7 mouse cellular contexts compared by ENCODE assay signal in genomic region chr9:108648166-108648565, GRCm38 (mm10). TPM values are rescaled to one million over a fixed set of nuclear protein-coding genes. Genes with fewer than 3 reads are reported as not detected.
DNase-seq lines count a peak whose midpoint lies in the region; ATAC-seq and TF ChIP-seq lines count a peak whose summit lies in the region.

No protein-coding gene starts in this region.

- intact Hi-C loops in left cerebral cortex, postnatal 14 days (cut with DNase I) = no loop called here

- no peak for TF ChIP-seq CTCF in E14TG2a.4 (conservative IDR thresholded peaks at IDR 0.05; ENCODE audit: low read length)

- H3K4me2 ChIP-seq in heart, embryonic 14.5 days (ENCODE audit: low read length) = peak overlapping the region; percentile 83

- H3K36me3 ChIP-seq in E14TG2a.4 (ENCODE audit: insufficient read depth, low read length) = peaks cover 27% of the 10 kb centered on the region
- peaks cover 7% of the 10 kb centered on the region for H3K36me3 ChIP-seq in heart, embryonic 14.5 days (ENCODE audit: control insufficient read depth, insufficient read depth, low read length)
- peaks cover 19% of the 10 kb centered on the region for H3K36me3 ChIP-seq in midbrain, embryonic 10.5 days

- peak overlapping the region; percentile 86 to 97 for H3K27ac ChIP-seq in heart, embryonic 14.5 days (replicated peaks in 1 of 2; ENCODE audit: control insufficient read depth in 1 of 2, insufficient read depth in 1 of 2, low read depth in 2 of 2, low read length in 2 of 2)
- no peak overlapping the region for H3K27ac ChIP-seq in midbrain, embryonic 10.5 days (replicated peaks)

- H3K4me1 ChIP-seq in E14TG2a.4 (replicated peaks; ENCODE audit: low read depth, low read length) = peaks cover 80% of the 10 kb centered on the region
- H3K4me1 ChIP-seq in heart, embryonic 14.5 days (ENCODE audit: control insufficient read depth in 2 of 2, insufficient read depth in 2 of 2, low read length in 2 of 2) = peaks cover 0 to 19% of the 10 kb centered on the region in 2 experiments; a peak in 3 of 4 replicates
- H3K4me1 ChIP-seq in midbrain, embryonic 10.5 days = peaks cover 25% of the 10 kb centered on the region

- WGBS in heart, embryonic 14.5 days = 36% methylated on average over 10 of the region's 10 CpGs
- 49% methylated on average over 10 of the region's 10 CpGs for WGBS in midbrain, embryonic 10.5 days

- peak overlapping the region; percentile 96 for H3K4me3 ChIP-seq in E14TG2a.4 (replicated peaks; ENCODE audit: low read length)
- H3K4me3 ChIP-seq in heart, embryonic 14.5 days (ENCODE audit: control insufficient read depth in 1 of 2, insufficient read depth in 1 of 2, low read depth in 1 of 2, low read length in 2 of 2) = peak overlapping the region; percentile 89 to 91
- peak overlapping the region; percentile 100 for H3K4me3 ChIP-seq in midbrain, embryonic 10.5 days

- ATAC-seq in heart, embryonic 14.5 days (ENCODE audit: insufficient number of reproducible peaks, insufficient read depth, low FRiP score, low read depth) = no peak

- H3K27me3 ChIP-seq in E14TG2a.4 (ENCODE audit: insufficient read depth, low read length) = no peaks in the 10 kb centered on the region
- H3K27me3 ChIP-seq in heart, embryonic 14.5 days (ENCODE audit: control insufficient read depth, insufficient read depth, low read length) = no peaks in the 10 kb centered on the region
- H3K27me3 ChIP-seq in midbrain, embryonic 10.5 days (ENCODE audit: low read depth, poor library complexity, severe bottlenecking) = no peaks in the 10 kb centered on the region

- DNase-seq in T-cell, adult 2 months (ENCODE audit: low spot score) = peak; percentile 10
- DNase-seq in kidney, postnatal 36 days = peak; percentile 73
- DNase-seq in midbrain, embryonic 10.5 days (ENCODE audit: low spot score) = no peak
- DNase-seq in left cerebral cortex, postnatal 14 days (ENCODE audit: low spot score in 2 of 2) = no peak
- no peak for DNase-seq in ovary, adult 18-20 months (ENCODE audit: low spot score)

- no peaks in the 10 kb centered on the region for H3K9me3 ChIP-seq in E14TG2a.4 (ENCODE audit: low read length)
- no peaks in the 10 kb centered on the region for H3K9me3 ChIP-seq in heart, embryonic 14.5 days (ENCODE audit: control insufficient read depth, low read length)
- H3K9me3 ChIP-seq in midbrain, embryonic 10.5 days (replicated peaks) = no peaks in the 10 kb centered on the region

- H3K9ac ChIP-seq in heart, embryonic 14.5 days (ENCODE audit: low read length) = peak overlapping the region; percentile 87

RNA-seq across cellular contexts. Expression of gene Arih2, which starts 1.0 kb away (rescaled TPM):
- 33.5 and 34.8 TPM in 2 replicates for polyA plus RNA-seq in heart, embryonic 14.5 days (2014; fragmentation: Nextera tagmentation; extraction: Ambion mirVana)
- 66.8 and 72.6 TPM in 2 replicates for polyA plus RNA-seq in midbrain, embryonic 10.5 days (2016; fragmentation: Nextera tagmentation; extraction: Ambion mirVana)
- 10 to 100 TPM; 49.8 to 50.2 TPM for total RNA-seq in left cerebral cortex, postnatal 14 days (2021)

RNA-seq across cellular contexts. Expression of gene Slc25a20, which starts 13.7 kb away (rescaled TPM):
- 50.2 and 65.3 TPM in 2 replicates for polyA plus RNA-seq in heart, embryonic 14.5 days (2014; fragmentation: Nextera tagmentation; extraction: Ambion mirVana)
- 34.5 and 36.2 TPM in 2 replicates for polyA plus RNA-seq in midbrain, embryonic 10.5 days (2016; fragmentation: Nextera tagmentation; extraction: Ambion mirVana)
- 10 to 100 TPM; 14.5 to 15.0 TPM for total RNA-seq in left cerebral cortex, postnatal 14 days (2021)

RNA-seq across cellular contexts. Expression of gene Prkar2a, which starts 40.9 kb away (rescaled TPM):
- 31.5 and 33.5 TPM in 2 replicates for polyA plus RNA-seq in heart, embryonic 14.5 days (2014; fragmentation: Nextera tagmentation; extraction: Ambion mirVana)
- polyA plus RNA-seq in midbrain, embryonic 10.5 days (2016; fragmentation: Nextera tagmentation; extraction: Ambion mirVana) = 34.6 and 40.8 TPM in 2 replicates
- 10 to 100 TPM; 40.6 to 45.5 TPM for total RNA-seq in left cerebral cortex, postnatal 14 days (2021)

RNA-seq across cellular contexts. Expression of gene P4htm, which starts 50.7 kb away (rescaled TPM):
- polyA plus RNA-seq in heart, embryonic 14.5 days (2014; fragmentation: Nextera tagmentation; extraction: Ambion mirVana) = 16.1 and 20.6 TPM in 2 replicates
- 13.8 and 14.7 TPM in 2 replicates for polyA plus RNA-seq in midbrain, embryonic 10.5 days (2016; fragmentation: Nextera tagmentation; extraction: Ambion mirVana)
- total RNA-seq in left cerebral cortex, postnatal 14 days (2021) = 10 to 100 TPM; 60.3 to 61.6 TPM

Comparison
In these comparisons a context has a peak if more than half of its experiments do, and no peak if none do; other contexts are left out.
1. DNase-seq: peak in T-cell, adult 2 months (single experiment) and kidney, postnatal 36 days (2 of 2); none in midbrain, embryonic 10.5 days (single experiment), left cerebral cortex, postnatal 14 days (0 of 2) and ovary, adult 18-20 months (single experiment).
2. Peak in every context shown above with its lines, with median percentiles within 50 percentile points of each other: H3K4me3 ChIP-seq.